Mouse (Mus musculus) activated CD4-positive, CD25-positive, alpha-beta regulatory T cell, adult 9 weeks (primary cell): ENCODE data around the gene Zfp804b. TPM values are rescaled to one million over a fixed set of nuclear protein-coding genes. Genes with fewer than 3 reads are reported as not detected.

Experiments used
- polyA plus RNA-seq: library from polyadenylated mRNA; unstranded; fragments of 100-300 nt; shearing (Covaris generic); gene quantifications from one replicate; pipeline ENCODE4 v1.2.1, GENCODE M21; 2017

Zfp804b gene
- not detected for polyA plus RNA-seq

DNA sequence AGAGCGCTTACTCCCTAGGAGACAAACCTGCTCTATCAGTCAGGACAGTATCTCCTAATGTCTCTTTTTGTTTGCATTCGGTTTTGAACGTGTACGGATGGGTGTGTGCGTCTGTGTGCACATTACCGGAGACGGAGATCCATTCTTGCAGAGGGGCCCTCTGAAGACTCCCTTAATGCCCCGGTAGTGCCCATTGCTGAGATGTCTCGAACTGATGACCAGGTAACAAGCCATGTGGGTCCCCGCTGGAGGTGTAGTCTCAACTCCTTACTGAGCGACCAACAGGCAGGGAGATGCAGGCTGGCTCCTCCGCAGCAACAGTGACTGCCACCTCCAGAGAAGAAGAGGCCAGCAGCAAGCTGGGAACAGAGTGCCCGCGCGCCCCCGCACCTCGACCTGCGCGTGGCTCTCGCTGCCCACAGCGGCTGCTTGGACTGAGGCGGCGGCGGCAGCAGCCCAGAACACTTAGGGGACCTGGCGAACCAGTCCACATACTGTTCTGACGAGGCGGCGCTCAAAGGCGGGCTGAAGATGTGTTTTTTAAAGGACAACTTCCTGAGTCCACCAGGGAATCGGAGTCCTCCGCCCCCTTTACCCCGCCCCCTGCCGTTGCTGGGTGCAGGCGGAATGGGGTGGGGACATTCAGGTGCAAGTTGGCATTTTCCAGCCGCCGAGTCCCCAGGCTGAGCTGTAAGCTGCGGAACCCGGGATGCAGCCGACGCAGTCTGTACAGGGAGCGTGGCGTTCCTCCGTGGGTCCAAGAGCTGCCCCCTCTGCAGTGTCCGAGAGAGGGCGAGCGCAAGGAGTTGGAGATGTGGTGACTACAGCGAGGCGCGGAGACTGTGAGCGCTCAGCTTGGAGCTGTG is at the start of gene Zfp804b:
Zfp804b (minus strand) TSS at position 612 of the 866 bp plus-strand sequence.

DNA sequence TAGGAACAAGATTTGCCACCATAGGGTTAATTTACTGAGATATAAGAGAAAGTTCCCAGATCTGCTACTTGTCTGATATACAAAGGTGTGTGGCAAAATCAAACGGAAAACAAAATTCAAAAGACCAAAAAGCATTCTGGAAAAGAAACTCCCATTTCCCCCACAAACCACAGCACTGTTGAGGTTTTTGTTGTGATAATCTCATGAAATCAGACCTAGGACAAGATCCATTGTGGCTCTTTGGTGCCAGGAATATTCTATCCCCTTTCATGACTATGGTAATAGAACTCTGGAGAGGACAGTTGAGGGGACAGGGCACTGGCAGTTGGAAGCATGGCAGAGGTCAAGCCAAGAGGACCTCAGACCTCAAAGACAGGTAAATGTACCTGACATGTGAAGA is 40.7 kb downstream of the Zfp804b start, which contains the start of gene Tex47:
Tex47 (plus strand) TSS at position 301 of the 400 bp plus-strand sequence.

Other genes with a start within 250 kb of the Zfp804b start
- not detected for gene Tex47, start 40.6 kb downstream of the Zfp804b start, polyA plus RNA-seq